Mouse (Mus musculus) left cerebral cortex, postnatal 14 days (tissue): Measurements from ENCODE around the gene Vmn1r165. TPM values are rescaled to one million over a fixed set of nuclear protein-coding genes. Genes with fewer than 3 reads are reported as not detected.
"Not testable (repeated sequence)": the region's sequence is repeated elsewhere in the genome, so short reads cannot be mapped to it uniquely, and the experiment has no call there.

Source experiments
- DNase-seq, 2 experiments: peaks; one replicate each; pipeline ENCODE4 v3.0.0; 2021 to 2022; ENCODE audit warnings: low spot score in 2 of 2, mixed read lengths in 1 of 2
- intact Hi-C: fragments of 180-260 bp; cut with DNase I; formaldehyde crosslinking; loops from one replicate; pipeline ENCODE4 v1.15.1; 2025
- long read RNA-seq, 2 experiments: library from polyadenylated mRNA; stranded (forward); transcript quantifications; one replicate each; pipeline ENCODE4 v2.0.0; 2021
- total RNA-seq, 2 experiments: library from RNA; stranded (reverse); gene quantifications; 2 replicates each; pipeline ENCODE4 v1.2.3; 2021

Gene Vmn1r165
- total RNA-seq, result not detected
- long read RNA-seq, experiment 1, result 0 reads
- long read RNA-seq, experiment 2, result 0 reads

DNA sequence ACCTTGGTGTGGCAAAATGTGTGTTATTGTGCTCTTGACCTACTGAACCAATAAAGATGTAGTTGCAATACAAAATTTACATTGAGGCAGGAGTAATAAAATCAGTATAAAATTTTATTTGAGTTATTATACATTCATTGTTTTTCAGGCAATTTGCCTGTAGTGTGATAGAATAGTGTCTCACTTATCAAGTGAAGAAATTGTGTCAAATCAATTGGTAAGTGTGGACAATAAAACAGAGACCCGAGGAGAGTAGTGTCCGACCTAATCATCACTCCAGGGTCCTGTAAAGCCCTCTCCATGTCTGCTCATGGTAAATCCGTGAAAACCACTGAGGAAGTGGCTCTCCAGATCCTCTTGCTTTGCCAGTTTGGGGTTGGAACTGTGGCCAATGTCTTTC is at the start of gene Vmn1r165:
Gene Vmn1r165 (plus strand): TSS at position 301 of the 400 bp plus-strand sequence.
- DNase-seq, intact Hi-C loops: not testable (repeated sequence)

DNA sequence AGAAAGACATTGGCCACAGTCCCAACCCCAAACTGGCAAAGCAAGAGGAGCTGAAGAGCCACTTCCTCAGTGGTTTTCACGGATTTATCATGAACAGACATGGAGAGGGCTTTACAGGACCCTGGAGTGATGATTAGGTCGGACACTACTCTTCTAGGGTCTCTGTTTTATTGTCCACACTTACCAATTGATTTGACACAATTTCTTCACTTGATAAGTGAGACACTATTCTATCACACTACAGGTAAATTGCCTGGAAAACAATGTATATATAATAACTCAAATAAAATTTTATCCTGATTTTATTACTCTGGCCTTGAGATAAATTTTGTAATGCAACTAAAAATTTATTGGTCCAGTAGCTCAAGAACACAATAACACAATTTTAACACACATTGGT is 34.5 kb downstream of the Vmn1r165 start, which contains the start of gene Vmn1r166:
Gene Vmn1r166 (minus strand): TSS at position 101 of the 400 bp plus-strand sequence.
- intact Hi-C loops, result not testable (repeated sequence)

More for the DNA sequence above, 34.5 kb downstream of the Vmn1r165 start, which contains the start of gene Vmn1r166:
- DNase-seq, result not testable (repeated sequence)

Other genes with a start within 250 kb of the Vmn1r165 start
- gene Gm4214, start 232.7 kb upstream of the Vmn1r165 start, total RNA-seq, result not detected
- gene Gm4216, start 197.4 kb upstream of the Vmn1r165 start, total RNA-seq, result not detected
- gene Vmn1r163, start 161.8 kb upstream of the Vmn1r165 start, total RNA-seq, result not detected
- gene Gm8720, start 149.9 kb upstream of the Vmn1r165 start, total RNA-seq, result not detected
- not detected for gene Gm10662, start 72.9 kb upstream of the Vmn1r165 start, total RNA-seq
- not detected for gene Vmn1r166, start 34.4 kb downstream of the Vmn1r165 start, total RNA-seq
- not detected for gene Gm6902, start 61.6 kb downstream of the Vmn1r165 start, total RNA-seq
- gene Nlrp4e, start 83.9 kb downstream of the Vmn1r165 start, total RNA-seq, result not detected
- gene Nlrp5, start 168.6 kb downstream of the Vmn1r165 start, total RNA-seq, result not detected